Mouse (Mus musculus): ENCODE data around the gene Stim2. TPM values are rescaled to one million over a fixed set of nuclear protein-coding genes. Genes with fewer than 3 reads are reported as not detected.
A peak's percentile ranks its signal among the peaks of the same experiment; 100 is the strongest.

Gene Stim2
- total RNA-seq, 2 experiments from 2014 or later = 145 to 152 TPM

GRCm38 (mm10) chr5:54107069-54107468, 108.8 kb downstream of the Stim2 start:
- DNase-seq (ENCODE audit: extremely low spot score in 1 of 2, low spot score in 1 of 2) = no peak

GRCm38 (mm10) chr5:54109096-54109495, 110.8 kb downstream of the Stim2 start:
- no peak for DNase-seq (ENCODE audit: extremely low spot score in 1 of 2, low spot score in 1 of 2)

GRCm38 (mm10) chr5:54110789-54111188, 112.5 kb downstream of the Stim2 start:
- no peak for DNase-seq (ENCODE audit: extremely low spot score in 1 of 2, low spot score in 1 of 2)

GRCm38 (mm10) chr5:54113284-54113683, 115.0 kb downstream of the Stim2 start:
- DNase-seq (ENCODE audit: extremely low spot score in 1 of 2, low spot score in 1 of 2) = peak in 1 of 2 experiments; percentile 69

GRCm38 (mm10) chr5:54116538-54116937, 118.2 kb downstream of the Stim2 start:
- DNase-seq (ENCODE audit: extremely low spot score in 1 of 2, low spot score in 1 of 2) = no peak

- no peak for DNase-seq (ENCODE audit: extremely low spot score in 1 of 2, low spot score in 1 of 2)
Measured at GRCm38 (mm10) chr5:54118410-54119212, 120.3 kb downstream of the Stim2 start.

- DNase-seq (ENCODE audit: extremely low spot score in 1 of 2, low spot score in 1 of 2) = no peak
Measured at GRCm38 (mm10) chr5:54148091-54148795, 149.9 kb downstream of the Stim2 start.

- DNase-seq (ENCODE audit: extremely low spot score in 1 of 2, low spot score in 1 of 2) = no peak
Measured at GRCm38 (mm10) chr5:54154503-54155226, 156.4 kb downstream of the Stim2 start.

- DNase-seq (ENCODE audit: extremely low spot score in 1 of 2, low spot score in 1 of 2) = no peak
Measured at GRCm38 (mm10) chr5:54155227-54155776, 157.0 kb downstream of the Stim2 start.

GRCm38 (mm10) chr5:54155916-54156315, 157.6 kb downstream of the Stim2 start:
- DNase-seq (ENCODE audit: extremely low spot score in 1 of 2, low spot score in 1 of 2) = no peak

GRCm38 (mm10) chr5:54156944-54157527, 158.7 kb downstream of the Stim2 start:
- no peak for DNase-seq (ENCODE audit: extremely low spot score in 1 of 2, low spot score in 1 of 2)

GRCm38 (mm10) chr5:54158230-54158629, 159.9 kb downstream of the Stim2 start:
- DNase-seq (ENCODE audit: extremely low spot score in 1 of 2, low spot score in 1 of 2) = no peak

GRCm38 (mm10) chr5:54159156-54159793, 161.0 kb downstream of the Stim2 start:
- no peak for DNase-seq (ENCODE audit: extremely low spot score in 1 of 2, low spot score in 1 of 2)

- DNase-seq (ENCODE audit: extremely low spot score in 1 of 2, low spot score in 1 of 2) = no peak
Measured at GRCm38 (mm10) chr5:54160561-54160960, 162.3 kb downstream of the Stim2 start.

- no peak for DNase-seq (ENCODE audit: extremely low spot score in 1 of 2, low spot score in 1 of 2)
Measured at GRCm38 (mm10) chr5:54163890-54164289, 165.6 kb downstream of the Stim2 start.

Other genes starting within 250 kb of the Stim2 start
- 10 to 100 TPM; 43.2 to 44.8 TPM for gene Tbc1d19, start 188.9 kb upstream of the Stim2 start, total RNA-seq (2021)